Mouse (Mus musculus): Measurements from ENCODE around the gene Pcgf6. TPM values are rescaled to one million over a fixed set of nuclear protein-coding genes. Genes with fewer than 3 reads are reported as not detected.
"Not testable (repeated sequence)": the region's sequence is repeated elsewhere in the genome, so short reads cannot be mapped to it uniquely, and the experiment has no call there.

Pcgf6 gene
- total RNA-seq, 2 experiments from 2014 or later, result 5.3 to 7.0 TPM

DNA sequence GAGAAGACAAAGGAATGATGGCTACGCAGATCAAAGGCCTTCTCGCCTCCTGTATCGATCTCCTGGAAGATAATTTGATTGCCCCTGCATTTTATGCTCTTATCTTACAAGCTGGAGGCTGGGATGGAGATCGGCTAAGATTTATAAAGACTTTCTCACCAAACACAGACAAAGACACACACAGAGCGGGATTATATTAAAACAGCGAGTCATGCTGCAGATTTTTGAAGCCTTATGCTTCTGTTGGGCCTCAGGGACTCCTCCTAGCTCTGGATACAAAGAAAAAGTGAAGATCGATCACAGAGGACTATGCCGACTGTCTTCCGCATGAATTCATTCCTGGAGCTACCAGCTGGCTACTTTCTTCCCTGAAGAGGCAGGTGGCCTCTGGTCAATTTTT lies 20.9 kb downstream of the Pcgf6 start:
- DNase-seq (ENCODE audit: low spot score in 2 of 2), result no peak

DNA sequence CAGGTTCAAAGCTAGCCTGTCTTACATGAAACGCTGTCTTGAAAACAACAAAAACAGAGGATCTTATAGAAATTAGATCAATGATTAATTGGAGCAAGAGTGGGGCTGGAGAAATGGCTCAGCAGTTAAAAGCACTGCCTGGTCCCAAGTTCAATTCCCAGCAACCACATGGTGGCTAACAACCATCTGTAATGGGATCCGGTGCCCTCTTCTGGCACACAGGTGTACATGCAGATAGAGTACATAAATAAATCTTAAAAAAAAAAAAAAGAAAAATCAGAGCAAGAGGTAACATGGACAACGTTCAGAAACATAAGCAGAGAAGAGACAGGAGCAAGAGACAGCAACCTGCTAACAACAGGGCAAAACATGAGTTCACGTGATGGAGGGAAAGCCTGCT lies 24.2 kb downstream of the Pcgf6 start:
- DNase-seq (ENCODE audit: low spot score in 2 of 2), result no peak

DNA sequence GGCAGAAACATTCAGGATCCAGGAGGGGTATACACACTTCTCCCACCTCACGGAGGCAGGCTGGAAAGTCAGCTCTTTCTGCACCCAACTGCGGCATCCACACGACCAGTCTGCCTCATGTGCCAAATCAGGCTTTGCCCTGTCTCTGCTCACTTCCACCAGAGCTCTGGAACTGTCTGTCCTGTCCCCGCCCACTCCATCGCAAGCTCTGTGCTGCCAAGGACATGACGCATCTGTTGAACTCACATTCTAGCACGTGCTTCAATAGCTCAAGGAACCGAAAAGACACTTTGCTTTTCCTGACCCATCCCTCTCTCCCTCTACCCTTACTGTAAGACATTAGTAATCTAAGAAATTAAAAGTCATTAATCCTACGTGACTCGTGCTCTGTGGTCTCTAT lies 25.8 kb downstream of the Pcgf6 start:
- DNase-seq (ENCODE audit: low spot score in 2 of 2), result no peak

DNA sequence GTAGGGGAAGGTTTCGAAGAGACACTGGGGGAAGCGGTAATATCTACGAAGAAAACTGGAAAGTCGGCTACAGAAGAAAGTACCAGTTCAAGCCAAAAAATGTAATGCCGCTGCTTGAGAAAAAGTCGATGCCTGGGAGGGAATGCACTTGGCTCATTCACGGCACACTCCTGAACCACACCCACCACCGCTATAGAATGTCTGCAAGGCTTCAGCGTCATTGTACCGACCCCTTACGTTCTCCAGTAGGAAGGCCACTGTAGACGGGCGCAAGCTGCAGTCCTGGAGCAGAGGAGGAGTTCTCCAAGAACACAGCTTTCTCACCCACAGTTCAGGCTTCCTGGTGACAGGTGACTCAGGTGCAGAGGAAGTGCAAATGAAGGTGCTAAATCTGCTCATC lies 27.2 kb downstream of the Pcgf6 start:
- DNase-seq (ENCODE audit: low spot score in 2 of 2), result no peak

DNA sequence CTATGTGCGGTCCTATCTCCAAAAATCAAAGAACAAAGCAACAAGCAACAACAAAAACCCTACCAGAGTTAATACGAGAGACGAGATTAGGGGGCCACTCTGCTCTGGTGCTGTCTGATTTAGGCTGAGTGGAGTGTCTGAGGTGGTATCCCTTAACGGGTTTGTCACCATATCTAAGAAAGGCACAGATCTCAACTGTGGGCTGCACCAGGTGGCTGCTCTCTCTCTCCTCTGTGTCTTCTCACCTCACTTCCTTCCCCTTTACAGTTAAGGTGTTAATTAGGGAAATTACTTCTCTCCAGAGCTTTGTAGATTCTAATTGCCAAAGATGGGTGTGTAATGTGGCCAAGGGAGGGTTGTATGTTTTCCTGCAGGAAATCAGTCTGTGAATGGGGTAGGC lies 28.0 kb downstream of the Pcgf6 start:
- DNase-seq (ENCODE audit: low spot score in 2 of 2), result no peak

DNA sequence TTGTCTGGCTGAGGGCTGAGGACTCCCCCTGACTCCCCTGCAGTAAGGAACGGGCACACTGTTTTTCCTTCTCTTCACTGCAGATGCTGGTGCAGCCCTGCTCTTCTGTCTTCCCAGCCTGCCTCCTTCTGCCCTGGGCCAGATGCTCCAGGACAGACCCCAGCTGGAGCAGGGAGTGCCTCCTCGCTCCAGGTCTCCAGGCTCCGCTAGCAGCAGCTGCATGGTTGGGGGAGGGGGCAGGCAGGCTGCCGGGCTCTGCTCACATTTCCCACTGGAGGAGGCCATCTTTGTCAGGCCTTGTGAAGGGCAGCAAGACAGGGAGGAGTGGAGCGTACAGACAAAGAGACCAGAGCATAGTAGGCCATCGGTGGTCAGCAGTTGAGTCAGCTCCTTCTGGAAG lies 31.4 kb downstream of the Pcgf6 start:
- DNase-seq (ENCODE audit: low spot score in 2 of 2), result no peak

DNA sequence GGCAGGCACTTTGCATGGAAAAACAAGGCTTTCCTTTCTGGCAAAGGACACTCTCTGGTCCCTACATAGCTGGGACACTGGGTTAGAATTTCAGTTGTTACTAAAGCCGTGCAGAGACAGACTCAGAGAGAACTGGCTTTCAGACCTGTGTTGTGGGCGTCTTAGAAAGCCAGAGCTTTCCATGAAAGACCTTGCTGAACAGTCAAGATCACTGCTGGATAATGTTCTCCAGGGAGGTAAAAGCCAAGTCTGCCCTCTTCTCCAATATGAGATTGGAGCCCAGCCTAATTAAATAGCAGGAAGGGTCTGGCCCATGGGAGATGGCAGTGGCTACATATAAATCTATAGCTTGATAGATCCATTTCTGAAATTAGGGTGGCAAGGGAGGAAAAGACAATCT lies 32.4 kb downstream of the Pcgf6 start:
- no peak for DNase-seq (ENCODE audit: low spot score in 2 of 2)

DNA sequence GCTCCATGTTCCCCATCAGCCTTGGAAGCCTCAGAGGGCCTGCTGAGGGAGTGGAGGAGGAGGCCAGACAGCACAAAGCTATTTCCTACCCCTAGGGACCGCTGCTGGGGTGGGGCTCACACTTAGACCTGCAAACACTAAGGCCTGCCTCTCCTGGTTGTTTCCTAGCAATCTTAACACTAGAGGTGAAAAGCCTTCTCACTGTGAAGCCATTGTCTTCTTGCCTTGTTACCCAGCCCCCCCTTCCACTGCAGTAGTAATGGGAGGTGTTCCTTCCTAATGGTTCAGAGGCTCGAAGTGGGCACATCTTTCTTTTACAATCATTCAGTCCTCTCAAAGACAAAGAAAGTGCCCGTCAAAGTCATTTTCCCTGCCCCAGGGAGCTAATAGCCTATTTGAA lies 32.9 kb downstream of the Pcgf6 start:
- DNase-seq (ENCODE audit: low spot score in 2 of 2), result no peak

DNA sequence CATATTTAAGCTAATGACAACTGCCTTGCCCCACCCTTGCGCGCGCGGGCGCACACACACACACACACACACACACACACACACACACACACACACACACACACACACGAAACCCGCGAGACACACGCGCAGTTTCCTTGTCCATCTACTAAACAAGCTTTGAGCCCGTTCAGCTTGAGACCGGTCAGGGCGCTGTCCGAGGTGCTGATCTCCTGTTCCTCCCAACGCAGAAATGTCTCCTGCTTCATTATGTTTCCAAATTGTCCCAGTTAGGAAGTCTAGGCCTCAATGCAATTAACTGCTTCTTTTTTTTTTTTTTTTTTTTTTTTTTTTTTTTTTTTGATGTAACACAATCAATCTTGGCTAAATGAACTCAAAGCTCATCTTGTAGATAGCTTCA lies 34.2 kb downstream of the Pcgf6 start:
- peak; percentile 69 to 86 for DNase-seq (ENCODE audit: low spot score in 2 of 2)

DNA sequence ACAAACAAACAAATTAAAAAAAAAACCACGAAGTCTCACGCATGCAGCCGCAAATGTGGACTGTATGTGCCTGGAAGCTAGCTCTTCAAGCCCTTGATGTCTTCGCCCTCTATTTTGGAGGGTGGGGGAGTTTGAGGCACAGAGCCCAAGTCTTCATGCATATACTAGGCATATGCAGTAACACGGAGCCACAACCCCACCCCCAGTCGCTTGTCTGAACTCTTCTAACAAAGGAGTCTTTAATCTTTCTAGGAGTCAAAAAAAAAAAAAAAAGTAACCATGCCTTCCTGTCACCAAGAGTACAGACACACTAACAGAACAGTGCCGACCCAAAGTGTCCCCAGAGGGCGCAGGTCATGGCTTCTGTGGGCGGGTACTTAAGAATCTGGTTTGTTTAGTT lies 34.7 kb downstream of the Pcgf6 start:
- no peak for DNase-seq (ENCODE audit: low spot score in 2 of 2)

DNA sequence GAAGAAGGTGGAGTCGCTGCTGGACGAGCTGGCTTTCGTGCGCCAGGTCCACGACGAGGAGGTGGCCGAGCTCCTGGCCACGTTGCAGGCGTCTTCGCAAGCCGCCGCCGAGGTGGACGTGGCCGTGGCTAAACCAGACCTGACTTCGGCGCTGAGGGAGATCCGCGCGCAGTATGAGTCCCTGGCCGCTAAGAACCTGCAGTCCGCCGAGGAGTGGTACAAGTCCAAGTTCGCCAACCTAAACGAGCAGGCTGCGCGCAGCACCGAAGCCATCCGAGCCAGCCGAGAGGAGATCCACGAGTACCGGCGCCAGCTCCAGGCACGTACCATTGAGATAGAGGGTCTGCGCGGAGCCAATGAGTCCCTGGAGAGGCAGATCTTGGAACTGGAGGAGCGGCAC lies 35.3 kb downstream of the Pcgf6 start:
- DNase-seq (ENCODE audit: low spot score in 2 of 2), result peak in 1 of 2 experiments; percentile 10

DNA sequence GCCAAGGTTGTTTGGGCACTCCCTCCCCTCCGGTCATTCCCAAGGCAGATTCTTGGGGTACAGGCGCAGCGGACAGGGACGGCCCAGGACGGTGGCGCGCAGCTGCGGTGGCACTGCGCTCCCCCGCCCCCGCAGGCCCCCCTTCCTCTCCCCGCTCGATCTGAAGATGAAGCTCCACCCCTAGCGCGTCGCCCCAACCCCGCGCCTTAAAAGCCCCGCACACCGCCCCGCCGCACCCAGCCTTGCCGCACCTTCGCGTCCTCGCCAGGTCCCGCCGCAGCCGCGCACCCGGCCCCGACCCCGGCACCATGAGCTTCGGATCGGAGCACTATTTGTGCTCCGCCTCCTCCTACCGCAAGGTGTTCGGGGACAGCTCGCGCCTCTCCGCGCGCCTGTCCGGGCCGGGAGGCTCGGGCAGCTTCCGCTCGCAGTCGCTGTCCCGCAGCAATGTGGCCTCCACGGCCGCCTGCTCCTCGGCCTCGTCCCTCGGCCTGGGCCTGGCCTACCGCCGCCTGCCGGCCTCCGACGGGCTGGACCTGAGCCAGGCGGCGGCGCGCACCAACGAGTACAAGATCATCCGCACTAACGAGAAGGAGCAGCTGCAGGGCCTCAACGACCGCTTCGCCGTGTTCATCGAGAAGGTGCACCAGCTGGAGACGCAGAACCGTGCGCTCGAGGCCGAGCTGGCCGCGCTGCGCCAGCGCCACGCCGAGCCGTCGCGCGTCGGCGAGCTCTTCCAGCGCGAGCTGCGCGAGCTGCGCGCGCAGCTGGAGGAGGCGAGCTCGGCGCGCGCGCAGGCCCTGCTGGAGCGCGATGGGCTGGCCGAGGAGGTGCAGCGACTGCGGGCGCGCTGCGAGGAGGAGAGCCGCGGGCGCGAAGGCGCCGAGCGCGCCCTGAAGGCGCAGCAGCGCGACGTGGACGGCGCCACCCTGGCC lies 36.0 kb downstream of the Pcgf6 start, which contains the start of the genes Ina and Nt5c2:
Gene Ina, plus strand, starts transcription at position 252 of the 935 bp plus-strand sequence.
Gene Nt5c2, minus strand, starts transcription at position 707 of the 935 bp plus-strand sequence.
- peak in 1 of 2 experiments; percentile 38 for DNase-seq (ENCODE audit: low spot score in 2 of 2)

DNA sequence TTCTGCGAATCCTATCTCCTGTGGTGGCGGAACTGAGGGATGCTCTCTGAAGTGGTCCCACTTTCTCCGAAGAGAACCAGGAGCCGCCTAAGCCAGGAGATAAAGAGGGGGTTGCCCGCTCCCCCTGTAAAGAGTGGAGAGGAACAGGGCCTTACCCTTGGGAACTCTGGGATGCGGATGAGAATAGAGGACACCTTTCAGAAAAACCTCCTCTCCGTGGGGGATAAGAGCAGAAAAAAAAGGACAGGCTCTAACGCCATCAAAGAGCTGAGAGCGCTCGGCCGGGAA lies 36.6 kb downstream of the Pcgf6 start:
- DNase-seq (ENCODE audit: low spot score in 2 of 2), result no peak

DNA sequence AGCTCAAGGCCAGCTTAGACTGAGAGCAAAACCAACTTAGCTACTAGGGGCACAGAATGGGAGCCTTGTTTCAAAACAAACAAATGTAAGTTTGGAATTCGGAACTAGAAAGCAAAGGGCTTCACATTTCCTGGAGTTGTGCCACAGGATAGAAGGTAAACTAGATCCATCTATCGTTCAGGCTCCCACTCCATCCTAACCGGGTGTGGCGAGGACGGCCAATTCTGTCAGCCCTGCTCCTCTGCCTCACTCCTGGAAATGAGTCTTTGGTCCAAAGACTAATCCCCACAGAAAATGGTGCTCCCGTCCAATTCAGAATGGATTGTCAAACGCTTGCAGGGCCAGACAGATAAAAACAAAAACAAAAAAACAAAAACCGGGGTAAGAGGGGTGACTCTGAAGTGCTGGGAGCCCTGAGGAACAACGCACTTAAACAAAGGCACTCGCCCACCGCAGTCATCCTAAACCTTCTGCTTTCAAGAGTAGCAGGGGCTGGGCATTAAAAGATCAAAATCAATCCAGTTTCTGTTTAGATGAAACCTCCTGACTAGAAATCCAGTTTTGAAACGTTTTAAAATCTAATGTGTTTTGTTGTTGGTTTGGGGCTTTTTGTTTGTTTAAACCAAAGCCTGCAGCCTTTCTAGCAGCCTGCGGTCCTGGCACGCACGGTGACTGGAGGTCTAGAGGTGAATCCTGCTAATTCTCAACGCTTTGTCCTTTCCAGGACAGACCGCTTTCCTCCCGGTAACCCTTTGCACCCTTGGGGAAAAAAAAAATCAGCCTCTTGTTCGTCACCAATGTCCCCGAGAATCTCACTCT lies 37.2 kb downstream of the Pcgf6 start:
- no peak for DNase-seq (ENCODE audit: low spot score in 2 of 2)

DNA sequence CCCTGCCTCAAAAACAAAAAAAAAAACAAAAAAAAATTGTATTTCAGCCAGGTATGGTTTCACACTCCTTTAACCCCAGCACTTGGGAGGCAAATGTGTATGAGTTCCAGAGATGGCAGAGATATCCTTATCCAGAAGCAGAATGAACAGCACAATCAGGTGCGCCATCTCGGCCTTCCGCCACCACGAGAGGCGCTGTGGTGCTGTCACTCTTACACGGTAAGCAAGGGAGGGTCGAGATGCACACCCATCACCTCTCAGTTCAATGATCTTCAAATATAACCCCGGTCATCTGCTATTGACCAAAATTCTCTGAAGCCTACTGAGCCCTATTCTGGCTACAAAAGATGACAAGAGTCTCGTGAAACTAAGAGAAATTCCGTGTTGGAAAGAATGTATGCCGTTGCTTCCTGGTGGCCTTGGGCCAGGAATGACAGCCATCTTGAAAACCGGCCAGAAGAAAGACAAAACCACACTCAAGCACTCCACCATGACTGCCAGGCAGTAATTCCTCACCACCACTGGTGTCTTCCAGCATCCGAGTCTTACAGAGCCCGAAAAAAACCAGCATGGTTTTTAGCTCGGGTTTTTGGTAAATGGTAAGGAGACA lies 38.1 kb downstream of the Pcgf6 start:
- DNase-seq (ENCODE audit: low spot score in 2 of 2), result no peak

DNA sequence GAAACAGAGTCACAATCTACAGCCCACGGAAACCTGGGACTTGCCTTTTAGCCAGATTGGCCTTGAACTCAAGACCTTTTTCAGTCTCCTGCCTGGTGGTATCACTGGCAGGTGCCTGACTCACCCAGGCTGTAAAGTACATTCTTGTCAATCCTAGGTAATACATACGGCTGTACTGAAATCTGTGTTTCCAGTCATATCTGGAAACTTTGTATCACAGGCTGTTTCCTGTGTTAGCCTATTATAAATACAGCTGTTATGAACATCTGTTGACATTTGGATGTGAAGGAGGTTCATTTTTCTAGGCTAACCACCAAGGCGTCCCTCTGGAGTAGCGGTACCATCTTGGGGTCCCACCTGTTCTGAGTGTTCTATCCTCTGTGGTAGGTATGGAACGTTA lies 40.8 kb downstream of the Pcgf6 start:
- no peak for DNase-seq (ENCODE audit: low spot score in 2 of 2)

DNA sequence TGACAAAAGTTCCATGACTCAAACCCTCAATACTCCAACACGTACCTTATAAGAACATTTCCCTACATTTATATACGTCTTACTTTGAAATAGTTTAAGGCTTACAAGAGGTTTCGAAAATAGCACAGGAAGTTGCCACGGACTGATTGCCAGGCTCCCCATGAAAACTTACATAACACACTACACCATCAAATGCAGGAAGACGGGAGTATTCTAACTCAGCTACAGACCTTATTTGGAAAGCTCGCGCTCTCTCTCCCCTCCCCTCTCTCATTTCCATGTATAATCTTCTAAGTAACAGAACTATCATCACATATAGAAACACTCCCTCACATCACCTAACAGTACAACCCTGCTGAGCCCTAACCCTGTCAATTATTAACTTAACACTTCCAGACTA lies 41.3 kb downstream of the Pcgf6 start:
- DNase-seq (ENCODE audit: low spot score in 2 of 2), result no peak

DNA sequence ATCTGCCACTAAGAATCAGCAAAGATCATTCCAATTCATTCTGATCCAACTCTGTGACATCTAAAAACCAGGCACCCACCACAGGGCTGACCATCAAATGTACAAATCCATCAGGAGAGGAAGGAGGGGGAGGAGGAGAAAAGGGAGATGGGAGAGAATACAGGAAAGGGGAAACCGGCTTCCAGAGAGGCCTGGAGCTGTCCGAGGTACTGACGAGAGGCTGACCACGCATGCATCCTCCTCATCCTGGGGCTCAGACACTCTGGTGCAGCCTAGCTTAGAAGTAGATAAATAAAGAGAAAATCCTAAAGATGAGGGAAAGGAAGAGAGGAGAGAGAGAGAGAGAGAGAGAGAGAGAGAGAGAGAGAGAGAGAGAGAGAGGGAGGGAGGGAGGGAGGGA lies 44.4 kb downstream of the Pcgf6 start:
- DNase-seq (ENCODE audit: low spot score in 2 of 2), result peak; percentile 40 to 73

DNA sequence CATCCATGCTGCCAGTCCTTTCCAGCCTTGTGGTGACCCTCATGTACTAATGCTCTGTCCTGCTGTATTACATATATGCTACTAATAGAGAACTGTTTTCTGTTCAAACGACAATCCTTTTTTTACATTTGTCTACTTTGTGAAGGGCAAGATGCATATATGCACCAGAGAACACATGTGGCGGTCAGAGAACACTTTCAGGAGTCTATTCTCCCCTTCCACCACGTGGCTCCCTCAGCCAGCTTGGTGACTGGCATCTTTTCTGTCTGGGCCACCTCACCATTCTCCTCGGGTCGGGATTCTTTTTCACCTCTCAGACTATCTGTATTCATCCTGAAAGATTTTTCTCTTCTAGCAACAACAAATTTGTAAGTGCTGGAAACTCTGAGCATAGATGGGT lies 44.8 kb downstream of the Pcgf6 start:
- DNase-seq (ENCODE audit: low spot score in 2 of 2), result no peak

DNA sequence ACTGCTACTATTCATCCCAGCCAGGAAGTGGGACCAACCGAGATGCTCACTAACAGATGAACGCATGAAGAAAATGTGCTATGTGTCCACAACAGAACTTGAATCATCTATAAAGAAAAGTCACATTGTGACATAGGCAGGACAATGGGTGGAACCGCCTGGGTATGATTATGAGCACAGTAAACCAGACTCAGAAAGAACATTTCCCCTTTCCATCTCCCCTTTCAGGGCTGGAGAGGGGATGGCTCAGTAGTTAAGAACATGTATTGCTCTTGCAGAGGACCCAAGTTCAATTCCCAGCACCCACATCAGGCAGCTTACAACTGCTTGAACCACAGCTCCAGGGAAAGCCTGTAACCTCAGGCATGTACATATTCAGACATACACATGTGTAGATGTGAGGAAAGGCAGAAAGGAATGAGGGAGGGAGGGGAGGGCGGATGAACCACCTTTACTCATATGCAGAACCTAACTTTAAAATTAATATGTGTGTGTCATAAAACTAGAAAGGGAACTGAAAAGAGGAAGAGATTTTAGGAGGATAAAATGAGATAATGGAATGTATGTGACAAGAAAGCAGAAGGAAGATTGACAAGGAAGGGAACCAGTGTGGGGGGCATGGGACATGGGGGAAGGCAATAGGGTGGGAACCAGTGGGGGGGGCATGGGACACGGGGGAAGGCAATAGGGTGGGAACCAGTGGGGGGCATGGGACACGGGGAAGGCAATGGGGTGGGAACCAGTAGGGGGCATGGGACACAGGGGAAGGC lies 46.8 kb downstream of the Pcgf6 start:
- DNase-seq (ENCODE audit: low spot score in 2 of 2), result no peak

DNA sequence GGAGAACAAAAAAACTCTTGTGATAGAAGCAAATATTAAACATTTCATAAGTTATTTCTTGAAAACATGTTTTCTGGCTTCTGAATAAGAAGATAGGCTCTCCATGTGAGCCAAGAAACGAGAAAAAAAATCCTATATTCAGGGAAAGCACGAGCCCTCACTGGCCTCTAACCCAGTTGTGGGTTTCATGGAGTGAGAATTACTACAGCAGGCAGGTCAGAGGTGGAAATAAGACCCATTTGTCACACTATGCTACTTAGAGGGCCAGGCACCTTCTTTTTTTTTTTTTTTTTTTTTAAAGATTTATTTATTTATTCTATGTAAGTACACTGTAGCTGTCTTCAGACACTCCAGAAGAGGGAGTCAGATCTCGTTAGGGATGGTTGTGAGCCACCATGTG lies 50.3 kb downstream of the Pcgf6 start:
- not testable (repeated sequence) for DNase-seq (ENCODE audit: low spot score in 2 of 2)

Data from gastrocnemius, postnatal 4 days (tissue).